Mouse (Mus musculus) heart, postnatal 0 days (tissue): ENCODE measurements at regions not wholly inside any gene's neighbourhood (a gene's known extent, or its start where the extent isn't known, plus 50 kb on each side); places are given as distances from the start of the nearest gene placed in this dataset.
A peak's percentile ranks its signal among the peaks of the same experiment; 100 is the strongest.

Source experiments
- ATAC-seq: fragments of 200-750 bp; cut with Nextera tagmentation; 2 replicates; pipeline ENCODE4 v1.8.0; 2017; ENCODE audit warnings: low read depth, moderate number of reproducible peaks, moderate library complexity; ENCODE audit not compliant: insufficient read depth
- DNase-seq: peaks from one replicate; pipeline ENCODE4 v3.0.0-alpha.2; 2016; ENCODE audit warnings: low spot score
- H3K27ac ChIP-seq: fragments of 300-500 bp; sonication (generic); 2 replicates; pipeline ENCODE4 v1.5.1; 2014; ENCODE audit warnings: low read depth, mild to moderate bottlenecking
- H3K27me3 ChIP-seq: fragments of 300-500 bp; sonication (generic); 2 replicates; pipeline ENCODE4 v1.6.1; 2014; ENCODE audit warnings: low read length, mixed read lengths; ENCODE audit not compliant: control insufficient read depth, insufficient read depth
- H3K36me3 ChIP-seq: fragments of 300-500 bp; sonication (generic); replicated peaks from 2 replicates; pipeline ENCODE4 v1.6.1; 2014; ENCODE audit warnings: low read length, mixed read lengths; ENCODE audit not compliant: control insufficient read depth, insufficient read depth
- H3K4me1 ChIP-seq: fragments of 300-500 bp; sonication (generic); 2 replicates; pipeline ENCODE4 v1.6.1; 2014; ENCODE audit warnings: antibody characterized with exemption; ENCODE audit not compliant: control insufficient read depth, insufficient read depth
- H3K4me2 ChIP-seq: fragments of 300-500 bp; sonication (generic); 2 replicates; pipeline ENCODE4 v1.6.1; 2014; ENCODE audit warnings: low read depth, mild to moderate bottlenecking, low read length, moderate library complexity
- H3K4me3 ChIP-seq: fragments of 300-500 bp; sonication (generic); 2 replicates; pipeline ENCODE4 v1.5.1; 2014; ENCODE audit warnings: low read depth, low read length
- H3K9ac ChIP-seq: fragments of 300-500 bp; sonication (generic); replicated peaks from 2 replicates; pipeline ENCODE4 v1.6.1; 2014; ENCODE audit warnings: low read depth, low read length, mixed read lengths
- H3K9me3 ChIP-seq: fragments of 300-500 bp; sonication (generic); replicated peaks from 2 replicates; pipeline ENCODE4 v1.6.1; 2016; ENCODE audit warnings: low read length; ENCODE audit not compliant: control insufficient read depth
- CTCF ChIP-seq: IDR thresholded peaks from 2 replicates; pipeline ENCODE4 v1.5.1; 2016; ENCODE audit warnings: antibody characterized with exemption, control low read depth, low read depth
- EP300 ChIP-seq: IDR thresholded peaks from 2 replicates; pipeline ENCODE4 v1.6.1; 2016; ENCODE audit warnings: antibody characterized with exemption, low read depth
- WGBS: fragments of 180-500 bp; shearing (Covaris S2); extraction: QIAGEN DNeasy Blood & Tissue Kit; methylation state at CpG from one replicate; pipeline ENCODE4 v1.1.7; 2014; 5-methylcytosine and 5-hydroxymethylcytosine counted together

DNA sequence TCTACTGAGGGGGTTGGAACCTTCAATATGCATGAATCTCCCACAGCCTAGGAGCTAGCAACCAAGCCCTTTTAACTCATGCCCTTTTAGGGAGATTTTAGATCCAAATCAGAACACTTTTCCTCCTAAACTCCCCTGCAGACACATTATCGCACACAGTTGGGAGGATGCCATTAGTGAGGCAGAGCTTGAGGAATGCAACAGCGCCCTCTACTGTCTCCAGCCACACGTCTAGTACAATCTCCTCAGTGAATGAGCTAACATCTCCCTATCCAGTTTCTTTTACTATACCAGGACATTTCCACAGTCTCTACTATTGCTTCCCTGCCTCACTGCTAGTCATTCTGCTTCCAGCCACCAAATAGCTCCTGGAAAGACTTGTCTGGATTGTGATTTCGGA is 59.3 kb downstream of the 1700080O16Rik start:
- no peak overlapping the region for H3K4me2 ChIP-seq
- ATAC-seq (no peak), DNase-seq (peak; percentile 37)
- peak; percentile 70 for TF ChIP-seq CTCF
- TF ChIP-seq EP300 = no peak
- H3K4me1 ChIP-seq = no peaks in the 10 kb centered on the region
- 17% methylated on average over 4 of the region's 4 CpGs for WGBS
- no peaks in the 10 kb centered on the region for H3K9me3 ChIP-seq
- H3K4me3 ChIP-seq = no peak overlapping the region
- H3K36me3 ChIP-seq = no peaks in the 10 kb centered on the region
- no peaks in the 10 kb centered on the region for H3K27me3 ChIP-seq
- H3K27ac ChIP-seq = no peak overlapping the region
- H3K9ac ChIP-seq = no peak overlapping the region

DNA sequence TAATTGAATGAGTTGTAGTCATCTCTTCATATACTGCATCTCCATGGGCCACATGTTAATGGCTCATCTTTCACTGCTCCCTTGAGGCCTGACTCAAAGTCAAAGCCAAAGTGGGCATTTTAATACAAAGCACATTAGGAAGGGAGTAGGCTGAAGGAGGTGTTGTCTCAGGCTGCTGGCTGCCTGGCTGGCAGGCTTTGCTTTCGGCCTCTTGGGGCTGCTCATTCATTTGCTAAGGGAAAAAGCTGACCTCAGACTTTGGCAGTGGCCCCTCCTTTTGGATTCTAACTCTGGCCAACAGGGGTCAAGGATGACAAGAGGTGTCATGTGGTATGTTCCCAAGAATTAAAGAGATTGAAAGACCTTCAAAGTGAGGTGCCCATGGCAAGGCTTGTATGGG is 61.0 kb downstream of the 1700080O16Rik start:
- ATAC-seq = no peak
- no peak overlapping the region for H3K4me2 ChIP-seq
- no peak overlapping the region for H3K9ac ChIP-seq
- H3K27ac ChIP-seq = no peak overlapping the region
- H3K27me3 ChIP-seq = no peaks in the 10 kb centered on the region
- WGBS = 37% methylated on average over 1 of the region's 1 CpGs
- no peaks in the 10 kb centered on the region for H3K9me3 ChIP-seq
- no peak for DNase-seq
- no peak overlapping the region for H3K4me3 ChIP-seq
- no peak for TF ChIP-seq CTCF
- TF ChIP-seq EP300 = no peak
- H3K4me1 ChIP-seq = no peaks in the 10 kb centered on the region
- H3K36me3 ChIP-seq = no peaks in the 10 kb centered on the region

DNA sequence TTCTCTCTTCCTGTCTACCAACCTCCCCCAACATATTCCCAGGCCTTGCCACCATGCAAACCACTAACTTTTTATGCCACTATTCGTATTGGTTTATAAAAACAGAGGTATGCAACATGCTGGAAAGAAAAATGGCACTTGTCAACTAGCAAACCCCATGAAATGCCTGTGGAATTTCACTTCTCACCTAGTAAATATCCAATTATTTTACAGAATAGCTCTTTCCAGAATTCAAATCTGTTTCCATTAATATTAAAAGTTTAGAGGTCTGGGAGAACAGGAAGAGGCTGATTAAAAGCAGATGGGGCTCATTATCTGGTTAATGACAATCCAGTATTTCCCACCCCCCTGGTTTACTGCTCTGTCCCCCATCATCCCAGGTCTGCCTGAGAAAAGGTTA is 62.0 kb downstream of the 1700080O16Rik start:
- no peaks in the 10 kb centered on the region for H3K36me3 ChIP-seq
- no peaks in the 10 kb centered on the region for H3K4me1 ChIP-seq
- DNase-seq (no peak), ATAC-seq (no peak)
- H3K27ac ChIP-seq = no peak overlapping the region
- no peaks in the 10 kb centered on the region for H3K9me3 ChIP-seq
- 59% methylated on average over 1 of the region's 1 CpGs for WGBS
- no peaks in the 10 kb centered on the region for H3K27me3 ChIP-seq
- H3K4me3 ChIP-seq = no peak overlapping the region
- H3K4me2 ChIP-seq = no peak overlapping the region
- no peak for TF ChIP-seq EP300
- no peak for TF ChIP-seq CTCF
- no peak overlapping the region for H3K9ac ChIP-seq

DNA sequence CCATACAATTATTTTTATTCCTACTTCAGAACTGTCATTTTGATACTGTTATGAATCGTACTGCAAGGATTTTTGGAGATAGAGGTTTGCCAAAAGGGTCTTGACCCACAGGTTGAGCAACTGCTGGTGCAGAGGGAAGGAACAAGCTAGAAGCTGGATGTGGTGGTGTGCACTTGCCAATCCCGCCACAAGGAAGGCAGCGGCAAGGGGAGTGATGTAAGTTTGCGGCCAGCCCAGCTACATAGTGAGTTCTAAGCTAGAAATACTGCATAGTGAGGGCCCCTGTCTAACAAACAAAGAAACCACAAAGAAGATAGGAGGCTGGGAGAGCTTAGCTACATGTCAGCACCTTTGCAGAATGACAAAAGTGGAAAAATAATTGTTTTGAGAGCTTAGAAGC is 74.1 kb downstream of the 1700080O16Rik start:
- Histone ChIP-seq H3K36me3 (no peaks in the 10 kb centered on the region), H3K9me3 (no peaks in the 10 kb centered on the region), H3K4me2 (no peak overlapping the region), H3K9ac (no peak overlapping the region), H3K4me1 (no peaks in the 10 kb centered on the region), H3K4me3 (no peak overlapping the region), H3K27ac (no peak overlapping the region), H3K27me3 (no peaks in the 10 kb centered on the region)
- ATAC-seq (no peak), DNase-seq (no peak)
- WGBS = 62% methylated on average over 4 of the region's 4 CpGs
- TF ChIP-seq EP300 (no peak), CTCF (no peak)

DNA sequence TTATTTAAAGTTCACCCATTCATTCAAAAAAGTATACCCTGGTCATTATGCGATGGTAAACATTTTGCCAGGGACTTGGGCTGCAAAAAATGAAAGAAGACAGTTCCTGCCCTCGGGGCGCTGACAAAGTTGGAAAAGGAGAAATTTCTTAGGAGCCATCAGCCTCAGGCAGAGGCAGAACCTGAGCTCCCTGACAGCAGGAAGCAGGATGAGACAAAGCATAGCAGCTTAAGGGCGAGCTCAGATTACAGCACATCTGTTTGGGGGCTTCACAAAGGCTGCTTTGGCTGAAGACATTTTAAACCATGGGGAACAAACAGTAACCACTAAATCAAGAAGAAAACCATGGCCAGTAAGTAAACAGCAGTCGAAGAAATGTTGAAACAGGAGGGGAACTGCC is 75.5 kb downstream of the 1700080O16Rik start:
- H3K4me2 ChIP-seq = no peak overlapping the region
- WGBS = 38% methylated on average over 5 of the region's 5 CpGs
- no peaks in the 10 kb centered on the region for H3K36me3 ChIP-seq
- TF ChIP-seq EP300 = no peak
- TF ChIP-seq CTCF = no peak
- H3K27ac ChIP-seq = no peak overlapping the region
- no peak overlapping the region for H3K9ac ChIP-seq
- H3K4me1 ChIP-seq = no peaks in the 10 kb centered on the region
- ATAC-seq (no peak), DNase-seq (no peak)
- no peaks in the 10 kb centered on the region for H3K27me3 ChIP-seq
- H3K4me3 ChIP-seq = no peak overlapping the region
- H3K9me3 ChIP-seq = no peaks in the 10 kb centered on the region

DNA sequence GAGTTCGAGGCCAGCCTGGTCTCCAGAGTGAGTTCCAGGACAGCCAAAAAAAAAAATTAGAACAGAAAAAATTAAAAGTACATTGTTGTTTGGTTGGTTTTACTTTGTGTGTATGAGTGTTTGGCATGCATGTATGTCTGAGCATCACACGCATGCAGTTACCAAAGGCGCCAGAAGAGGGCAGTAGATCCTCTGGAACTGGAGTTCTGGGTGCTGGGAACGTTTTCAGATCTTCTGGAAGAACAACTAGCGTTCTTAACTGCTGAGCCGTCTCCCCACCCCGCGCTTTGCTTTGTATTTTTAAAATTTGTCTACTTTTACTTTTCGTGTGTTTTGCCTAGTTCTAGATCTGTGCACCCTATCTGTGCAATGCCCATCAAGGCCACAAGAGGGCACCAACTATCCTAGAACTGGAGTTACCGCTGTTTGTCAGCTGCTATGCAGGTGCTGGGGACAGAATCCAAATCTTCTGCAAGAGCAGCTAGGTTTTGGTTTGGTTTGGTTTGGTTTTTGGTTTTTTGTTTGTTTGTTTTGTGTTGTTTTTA is 76.9 kb downstream of the 1700080O16Rik start:
- no peak overlapping the region for H3K4me2 ChIP-seq
- DNase-seq (no peak), ATAC-seq (no peak)
- no peaks in the 10 kb centered on the region for H3K4me1 ChIP-seq
- no peaks in the 10 kb centered on the region for H3K9me3 ChIP-seq
- WGBS = 73% methylated on average over 10 of the region's 10 CpGs
- H3K27me3 ChIP-seq = no peaks in the 10 kb centered on the region
- no peaks in the 10 kb centered on the region for H3K36me3 ChIP-seq
- H3K9ac ChIP-seq = no peak overlapping the region
- TF ChIP-seq CTCF (no peak), EP300 (no peak)
- no peak overlapping the region for H3K27ac ChIP-seq
- no peak overlapping the region for H3K4me3 ChIP-seq
